Mouse (Mus musculus) liver, adult 2 months (tissue): Measurements from ENCODE around the gene Hmcn2.

Source experiments
- CTCF ChIP-seq: fragments of 200-500 bp; IDR thresholded peaks from 2 replicates; pipeline ENCODE4 v1.5.1; 2011; ENCODE audit warnings: low read depth, low read length, control low read depth
- POLR2A ChIP-seq: fragments of 200-500 bp; IDR thresholded peaks from 2 replicates; pipeline ENCODE4 v1.6.1; 2011; ENCODE audit warnings: low read length, control low read depth; ENCODE audit not compliant: insufficient read depth; ENCODE audit errors: extremely low read depth

GRCm38 (mm10) chr2:31492308-31492707 is 178.1 kb downstream of the Hmcn2 start:
- TF ChIP-seq CTCF (peak; percentile 54), POLR2A (no peak)
